Mouse (Mus musculus) midbrain, embryonic 12.5 days (tissue): ENCODE measurements around the gene Itgav. TPM values are rescaled to one million over a fixed set of nuclear protein-coding genes. Genes with fewer than 3 reads are reported as not detected.
A peak's percentile ranks its signal among the peaks of the same experiment; 100 is the strongest.

Experiments used
- ATAC-seq: fragments of 200-750 bp; cut with Nextera tagmentation; 2 replicates; pipeline ENCODE4 v1.8.0; 2017; ENCODE audit warnings: low read depth, moderate TSS enrichment, moderate library complexity; ENCODE audit not compliant: low FRiP score
- H3K27ac ChIP-seq: fragments of 300-500 bp; sonication (generic); replicated peaks from 2 replicates; pipeline ENCODE4 v1.5.1; 2016; ENCODE audit warnings: mild to moderate bottlenecking
- H3K27me3 ChIP-seq: fragments of 300-500 bp; sonication (generic); 2 replicates; pipeline ENCODE4 v1.6.1; 2016; ENCODE audit warnings: mild to moderate bottlenecking
- H3K36me3 ChIP-seq: fragments of 300-500 bp; sonication (generic); 2 replicates; pipeline ENCODE4 v1.6.1; 2016
- H3K4me1 ChIP-seq: fragments of 300-500 bp; sonication (generic); 2 replicates; pipeline ENCODE4 v1.6.1; 2016
- H3K4me2 ChIP-seq: fragments of 300-500 bp; sonication (generic); replicated peaks from 2 replicates; pipeline ENCODE4 v1.6.1; 2016; ENCODE audit warnings: mild to moderate bottlenecking, moderate library complexity
- H3K4me3 ChIP-seq: fragments of 300-500 bp; sonication (generic); 2 replicates; pipeline ENCODE4 v1.5.1; 2016; ENCODE audit warnings: mild to moderate bottlenecking
- H3K9ac ChIP-seq: fragments of 300-500 bp; sonication (generic); replicated peaks from 2 replicates; pipeline ENCODE4 v1.6.1; 2016; ENCODE audit warnings: mild to moderate bottlenecking, moderate library complexity
- H3K9me3 ChIP-seq: fragments of 300-500 bp; sonication (generic); 2 replicates; pipeline ENCODE4 v1.6.1; 2016; ENCODE audit warnings: mild to moderate bottlenecking
- WGBS: fragments of 180-500 bp; shearing (Covaris S2); methylation state at CpG from one replicate; pipeline ENCODE4 v1.1.7; 2016; 5-methylcytosine and 5-hydroxymethylcytosine counted together
- polyA plus RNA-seq: library from polyadenylated mRNA; unstranded; fragments of >200 nt; fragmentation: Nextera tagmentation; extraction: Ambion mirVana; gene quantifications from 2 replicates; pipeline ENCODE4 v1.2.1, GENCODE M21; 2016

The Itgav gene
- polyA plus RNA-seq, 1 experiment from 2014 or later = 42.2 TPM

DNA sequence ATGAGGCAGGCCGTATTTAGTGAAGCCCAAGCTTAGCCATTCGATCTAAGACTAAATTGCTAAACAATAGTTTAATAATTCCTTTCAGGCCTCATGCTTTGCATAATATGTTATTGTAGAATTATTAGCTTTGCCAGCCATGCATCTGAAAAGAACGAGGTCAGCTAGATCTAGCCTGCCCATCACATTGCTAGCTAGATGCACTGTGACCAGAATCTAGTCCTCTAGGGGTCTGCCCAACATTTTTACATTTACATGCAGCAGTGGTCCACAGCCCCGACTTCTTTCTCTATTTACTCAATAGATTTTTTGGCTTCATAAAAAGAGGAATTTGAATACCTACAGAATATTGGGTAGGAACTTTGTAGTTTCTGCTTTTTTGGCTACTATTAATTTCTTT lies 67.9 kb downstream of the Itgav start:
- H3K4me1 ChIP-seq = no peaks in the 10 kb centered on the region
- no peak overlapping the region for H3K9ac ChIP-seq
- 38% methylated on average over 4 of the region's 4 CpGs for WGBS
- 0 out of 2 replicates have a peak overlapping the region, but pooled peaks have one; percentile 17 for H3K4me3 ChIP-seq
- peak overlapping the region; percentile 37 for H3K4me2 ChIP-seq
- H3K36me3 ChIP-seq = peaks cover 13% of the 10 kb centered on the region
- peak overlapping the region; percentile 71 for H3K27ac ChIP-seq
- ATAC-seq = peak; percentile 76
- no peaks in the 10 kb centered on the region for H3K9me3 ChIP-seq
- H3K27me3 ChIP-seq = no peaks in the 10 kb centered on the region

DNA sequence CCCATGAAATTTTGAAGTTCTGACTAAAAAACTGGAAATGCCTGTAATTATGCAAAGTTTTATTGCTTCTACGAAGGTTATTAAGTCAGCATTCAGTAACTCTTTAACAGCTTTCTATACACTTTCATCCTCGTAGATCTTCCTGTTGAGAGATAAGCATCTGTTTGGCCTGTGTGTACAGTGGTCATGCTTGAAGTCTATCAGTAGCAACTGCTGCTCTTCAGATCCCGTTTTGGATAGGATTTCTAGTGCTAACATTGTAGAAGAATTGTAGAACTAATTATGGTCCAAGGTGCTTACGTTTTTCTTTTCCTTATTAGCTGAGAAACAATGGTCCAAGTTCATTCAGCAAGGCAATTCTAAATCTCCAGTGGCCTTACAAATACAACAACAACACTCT lies 71.6 kb downstream of the Itgav start:
- Histone ChIP-seq H3K27ac (no peak overlapping the region), H3K36me3 (peaks cover 11% of the 10 kb centered on the region), H3K27me3 (no peaks in the 10 kb centered on the region), H3K9ac (no peak overlapping the region), H3K4me1 (no peaks in the 10 kb centered on the region), H3K9me3 (no peaks in the 10 kb centered on the region), H3K4me3 (no peak overlapping the region), H3K4me2 (no peak overlapping the region)
- WGBS = 85% methylated on average over 4 of the region's 4 CpGs
- ATAC-seq = no peak

DNA sequence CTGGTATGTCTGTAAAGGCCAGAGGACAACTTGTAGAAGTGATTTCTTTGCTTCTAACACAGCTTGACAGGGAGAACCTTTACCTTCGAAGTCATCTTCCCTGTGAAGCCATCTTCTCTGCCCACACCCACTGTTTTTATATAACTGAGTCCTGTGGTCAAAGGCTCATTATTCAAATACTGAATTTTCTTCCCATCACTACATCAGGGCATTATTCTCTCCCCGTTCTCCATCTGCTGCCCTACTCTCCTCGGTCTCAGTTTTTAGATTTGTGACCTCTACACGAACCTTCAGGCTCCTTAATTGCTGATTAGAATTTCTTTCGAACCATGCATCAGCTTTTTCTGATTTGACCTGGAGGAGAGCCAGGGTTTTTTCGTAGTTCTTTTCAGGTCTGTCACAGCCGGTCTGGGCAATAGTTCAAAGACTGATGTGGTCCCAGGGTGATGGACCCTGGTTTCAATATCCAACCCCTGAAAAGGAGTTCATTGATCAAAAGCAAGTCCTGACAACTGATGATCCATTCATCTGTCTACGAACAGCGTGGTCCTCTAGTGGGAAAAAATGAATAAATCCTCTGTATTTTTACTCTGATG lies 73.8 kb downstream of the Itgav start:
- H3K4me3 ChIP-seq = no peak overlapping the region
- 0 out of 2 replicates have a peak, but pooled peaks have one; percentile 50 for ATAC-seq
- H3K9ac ChIP-seq = no peak overlapping the region
- 76% methylated on average over 9 of the region's 9 CpGs for WGBS
- peaks cover 15% of the 10 kb centered on the region for H3K36me3 ChIP-seq
- H3K4me2 ChIP-seq = no peak overlapping the region
- H3K27ac ChIP-seq = no peak overlapping the region
- H3K9me3 ChIP-seq = no peaks in the 10 kb centered on the region
- H3K27me3 ChIP-seq = no peaks in the 10 kb centered on the region
- no peaks in the 10 kb centered on the region for H3K4me1 ChIP-seq

DNA sequence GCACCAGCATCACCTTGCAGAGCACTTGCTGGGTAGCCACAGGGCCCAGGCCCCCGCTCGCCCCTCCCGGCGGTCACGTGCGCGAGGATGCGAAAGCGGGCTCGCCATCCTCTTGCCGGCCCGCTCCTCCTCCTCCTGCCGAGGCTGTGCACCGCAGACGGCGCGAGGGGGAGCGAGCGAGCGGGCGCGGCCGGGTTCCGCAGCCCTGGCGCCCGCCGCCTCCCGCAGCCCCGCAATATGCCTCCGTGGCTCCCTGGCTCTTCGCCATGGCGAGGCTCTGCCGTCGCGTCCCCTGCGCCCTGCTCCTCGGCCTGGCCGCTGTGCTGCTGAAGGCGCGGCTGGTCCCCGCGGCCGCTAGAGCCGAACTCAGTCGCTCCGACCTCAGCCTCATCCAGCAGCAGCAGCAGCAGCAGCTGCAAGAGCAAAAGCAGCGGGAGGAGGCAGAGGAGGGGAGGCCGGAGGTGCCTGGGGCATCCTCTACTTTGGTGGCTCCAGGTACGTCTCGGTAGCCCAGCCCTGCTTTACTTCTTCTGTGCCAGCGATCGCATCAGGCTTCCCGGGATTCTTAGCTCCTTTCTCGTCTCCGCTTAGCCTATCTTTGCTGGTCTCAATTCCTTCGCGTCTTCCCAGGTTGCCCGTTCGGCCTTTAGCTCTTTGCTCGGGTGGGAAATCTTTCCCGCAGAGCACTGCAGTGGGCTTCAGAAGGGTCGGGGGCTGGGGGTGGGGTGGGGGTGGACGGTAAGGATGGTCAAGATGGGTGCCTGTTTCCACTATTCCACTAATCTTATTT lies 88.5 kb downstream of the Itgav start, which contains the start of gene Fam171b:
TSS of gene Fam171b (plus strand) at position 154 of the 790 bp plus-strand sequence.
- peaks cover 22% of the 10 kb centered on the region for H3K4me1 ChIP-seq
- 0 out of 2 replicates have a peak, but pooled peaks cover 3% of the 10 kb centered on the region for H3K27me3 ChIP-seq
- peak within 1 kb of the TSS; percentile 76 for H3K4me3 ChIP-seq
- under 1% methylated on average over 60 of the region's 63 CpGs for WGBS
- H3K27ac ChIP-seq = peak within 1 kb of the TSS; percentile 97
- ATAC-seq = peak; percentile 97
- peak within 1 kb of the TSS; percentile 65 for H3K4me2 ChIP-seq
- no peaks in the 10 kb centered on the region for H3K36me3 ChIP-seq
- peak within 1 kb of the TSS; percentile 97 for H3K9ac ChIP-seq
- no peaks in the 10 kb centered on the region for H3K9me3 ChIP-seq

DNA sequence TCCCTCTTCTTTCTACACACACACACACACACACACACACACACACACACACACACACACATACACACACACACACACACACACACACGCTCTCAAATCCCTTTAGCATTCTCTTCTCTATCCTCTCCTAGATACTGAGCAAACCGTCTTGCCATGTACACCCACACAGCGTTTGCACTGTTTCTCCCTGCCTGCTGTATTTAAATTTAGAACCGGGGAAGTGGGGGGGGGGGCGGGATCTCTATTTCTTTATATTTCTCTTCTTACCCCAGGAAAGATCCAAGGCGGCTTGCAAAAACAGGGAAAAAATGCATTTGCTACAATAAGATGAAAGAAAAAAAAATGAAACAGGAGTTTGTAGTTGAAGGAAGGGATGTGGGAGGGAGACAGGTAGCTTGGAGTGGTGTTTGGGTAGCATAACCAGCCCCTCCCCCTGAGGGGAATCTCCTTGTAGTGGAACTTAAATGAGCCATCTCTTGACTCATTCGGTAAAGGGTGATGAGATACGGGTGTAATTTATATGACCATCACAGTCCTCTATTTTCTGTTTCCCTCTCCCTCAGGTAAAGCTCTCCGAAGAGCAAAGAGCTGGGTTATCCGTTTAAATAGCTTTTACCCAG lies 89.2 kb downstream of the Itgav start:
- WGBS = 14% methylated on average over 10 of the region's 10 CpGs

DNA sequence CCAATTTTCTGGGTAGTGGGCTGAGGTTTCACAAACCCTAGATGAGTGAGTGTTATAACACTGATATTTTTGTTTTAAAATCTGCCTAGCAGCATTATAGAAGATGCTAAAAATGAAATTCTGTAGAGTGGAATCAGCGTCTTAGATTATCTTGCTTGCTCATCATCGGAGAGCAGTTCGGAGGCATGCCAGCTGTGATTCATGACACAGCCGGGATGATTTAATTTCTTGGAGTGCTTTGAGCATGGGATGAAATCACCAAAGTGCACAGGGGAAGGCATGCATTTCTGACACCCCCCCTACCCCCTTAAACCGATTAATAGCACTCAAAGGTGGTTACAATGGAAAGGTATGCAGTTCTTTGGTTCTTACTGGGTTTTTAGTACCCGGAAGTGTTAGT lies 89.8 kb downstream of the Itgav start:
- WGBS = 43% methylated on average over 6 of the region's 6 CpGs
- H3K27ac ChIP-seq = peak overlapping the region; percentile 97; the same call in 1 of the 2 replicates
- H3K9ac ChIP-seq = peak overlapping the region; percentile 97
- H3K9me3 ChIP-seq = no peaks in the 10 kb centered on the region
- H3K4me1 ChIP-seq = peaks cover 25% of the 10 kb centered on the region
- no peak for ATAC-seq
- peak overlapping the region; percentile 76 for H3K4me3 ChIP-seq
- no peaks in the 10 kb centered on the region for H3K36me3 ChIP-seq
- peak overlapping the region; percentile 65 for H3K4me2 ChIP-seq
- 0 out of 2 replicates have a peak, but pooled peaks cover 3% of the 10 kb centered on the region for H3K27me3 ChIP-seq

More for the DNA sequence above, 89.2 kb downstream of the Itgav start:
- peak overlapping the region; percentile 97 for H3K9ac ChIP-seq
- peak overlapping the region; percentile 65 for H3K4me2 ChIP-seq
- H3K9me3 ChIP-seq = no peaks in the 10 kb centered on the region
- peak overlapping the region; percentile 97 for H3K27ac ChIP-seq
- H3K4me3 ChIP-seq = peak overlapping the region; percentile 76
- peaks cover 22% of the 10 kb centered on the region for H3K4me1 ChIP-seq
- 0 out of 2 replicates have a peak, but pooled peaks cover 3% of the 10 kb centered on the region for H3K27me3 ChIP-seq
- H3K36me3 ChIP-seq = no peaks in the 10 kb centered on the region
- ATAC-seq = peak; percentile 31

DNA sequence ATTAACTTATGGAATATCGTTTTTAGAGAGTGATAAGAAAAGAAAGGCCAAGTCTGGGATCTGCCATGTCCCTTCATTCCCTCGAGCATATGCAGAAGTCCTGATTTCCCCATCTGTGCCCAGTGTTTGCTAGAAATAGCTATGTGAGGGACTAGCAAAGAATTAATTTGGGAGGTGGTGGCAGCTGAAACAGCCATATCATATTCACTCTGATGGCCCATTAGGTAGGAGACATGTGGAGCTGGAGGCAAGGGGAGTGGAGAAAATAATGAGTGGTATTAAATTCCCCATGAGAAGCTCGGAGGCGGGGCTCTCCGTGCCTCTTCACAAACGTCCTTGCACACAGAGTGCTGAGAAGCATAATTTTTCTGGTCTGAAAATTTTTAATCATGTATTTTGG lies 92.0 kb downstream of the Itgav start:
- ATAC-seq = no peak
- H3K27ac ChIP-seq = no peak overlapping the region
- H3K9me3 ChIP-seq = no peaks in the 10 kb centered on the region
- WGBS = 58% methylated on average over 6 of the region's 6 CpGs
- H3K36me3 ChIP-seq = no peaks in the 10 kb centered on the region
- no peak overlapping the region for H3K4me3 ChIP-seq
- H3K4me1 ChIP-seq = peaks cover 26% of the 10 kb centered on the region
- no peaks in the 10 kb centered on the region for H3K27me3 ChIP-seq
- no peak overlapping the region for H3K4me2 ChIP-seq
- no peak overlapping the region for H3K9ac ChIP-seq

DNA sequence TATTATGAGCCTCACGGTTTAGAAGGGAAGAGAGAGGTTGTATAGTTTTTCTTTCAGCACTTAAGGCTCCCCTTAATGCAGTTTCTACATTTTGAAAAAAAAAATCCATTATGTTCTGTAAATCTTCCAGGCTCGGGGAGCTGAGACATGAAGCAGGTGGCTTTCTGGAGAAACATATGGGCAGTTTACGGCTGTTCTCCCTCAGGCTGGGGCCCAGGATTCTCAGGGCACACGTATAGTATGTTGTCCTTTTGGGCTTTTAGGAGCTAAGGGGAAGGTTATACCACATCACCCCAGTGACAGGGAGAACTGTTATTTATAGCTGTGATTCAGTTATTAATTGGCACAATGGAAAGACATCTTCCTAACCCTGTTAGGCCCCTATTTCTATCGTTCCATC lies 101.0 kb downstream of the Itgav start:
- no peaks in the 10 kb centered on the region for H3K9me3 ChIP-seq
- ATAC-seq = no peak
- no peak overlapping the region for H3K4me3 ChIP-seq
- H3K27me3 ChIP-seq = no peaks in the 10 kb centered on the region
- no peak overlapping the region for H3K9ac ChIP-seq
- H3K4me2 ChIP-seq = no peak overlapping the region
- no peak overlapping the region for H3K27ac ChIP-seq
- H3K36me3 ChIP-seq = no peaks in the 10 kb centered on the region
- peaks cover 10% of the 10 kb centered on the region; the same call in 1 of the 2 replicates for H3K4me1 ChIP-seq
- 63% methylated on average over 5 of the region's 5 CpGs for WGBS

DNA sequence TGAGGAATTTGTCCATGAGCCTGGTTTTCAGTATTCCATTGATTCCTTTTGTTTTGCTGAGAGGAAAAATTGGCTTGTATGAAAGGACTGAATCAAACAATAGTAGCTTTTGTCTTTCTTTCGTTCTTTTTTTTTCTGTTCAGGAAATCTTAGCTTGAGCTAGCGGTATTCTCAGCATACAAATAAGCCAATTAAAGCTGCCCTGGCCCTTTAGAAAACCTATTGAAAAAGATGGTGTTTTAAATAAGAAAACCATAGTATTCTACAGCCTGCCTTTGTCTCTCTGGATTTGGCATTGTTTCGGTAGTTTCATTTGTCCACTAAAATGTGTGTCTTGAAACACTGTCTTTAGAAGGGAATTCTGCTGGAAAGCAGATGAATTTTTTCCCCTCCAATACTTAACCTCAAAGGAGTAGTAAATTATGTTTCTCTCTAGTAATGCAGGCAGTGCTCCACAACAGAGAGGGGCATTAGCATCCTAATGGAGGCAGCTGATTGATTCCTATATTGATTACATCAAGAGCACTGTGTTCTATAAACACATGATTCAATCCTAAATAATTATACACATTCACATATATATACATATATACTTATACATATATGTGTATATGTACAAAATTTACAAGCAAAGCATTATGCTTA lies 104.8 kb downstream of the Itgav start:
- H3K36me3 ChIP-seq = no peaks in the 10 kb centered on the region
- WGBS = 17% methylated on average over 3 of the region's 3 CpGs
- no peaks in the 10 kb centered on the region for H3K27me3 ChIP-seq
- peak overlapping the region; percentile 19; the same call in 1 of the 2 replicates for H3K4me2 ChIP-seq
- H3K9me3 ChIP-seq = no peaks in the 10 kb centered on the region
- peak; percentile 65 for ATAC-seq
- H3K4me1 ChIP-seq = peaks cover 18% of the 10 kb centered on the region
- no peak overlapping the region for H3K9ac ChIP-seq
- no peak overlapping the region for H3K4me3 ChIP-seq
- H3K27ac ChIP-seq = peak overlapping the region; percentile 76

DNA sequence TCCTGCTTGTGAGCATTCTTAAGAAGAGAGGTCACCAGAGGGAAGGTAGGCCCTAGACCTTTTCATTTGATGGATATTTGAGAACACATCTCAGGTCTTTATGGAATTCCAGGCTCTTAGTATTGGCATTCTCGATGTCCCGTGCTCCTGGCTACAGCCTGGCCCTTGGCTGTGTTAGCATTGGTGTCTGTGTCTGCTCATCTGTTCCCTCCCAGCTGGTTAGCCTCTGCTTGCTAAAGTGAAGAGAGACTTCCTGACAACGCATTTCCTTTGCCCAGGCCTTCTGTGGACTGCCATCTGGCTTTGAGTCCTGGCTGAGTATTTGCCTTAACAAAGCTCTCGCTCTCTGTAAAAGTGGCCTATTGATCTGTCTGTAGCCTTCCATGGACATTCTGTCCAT lies 108.7 kb downstream of the Itgav start:
- Histone ChIP-seq H3K27me3 (no peaks in the 10 kb centered on the region), H3K4me1 (peaks cover 35% of the 10 kb centered on the region), H3K9me3 (no peaks in the 10 kb centered on the region), H3K4me3 (no peak overlapping the region), H3K9ac (no peak overlapping the region), H3K27ac (no peak overlapping the region), H3K36me3 (no peaks in the 10 kb centered on the region), H3K4me2 (no peak overlapping the region)
- ATAC-seq = no peak
- 91% methylated on average over 4 of the region's 4 CpGs for WGBS

DNA sequence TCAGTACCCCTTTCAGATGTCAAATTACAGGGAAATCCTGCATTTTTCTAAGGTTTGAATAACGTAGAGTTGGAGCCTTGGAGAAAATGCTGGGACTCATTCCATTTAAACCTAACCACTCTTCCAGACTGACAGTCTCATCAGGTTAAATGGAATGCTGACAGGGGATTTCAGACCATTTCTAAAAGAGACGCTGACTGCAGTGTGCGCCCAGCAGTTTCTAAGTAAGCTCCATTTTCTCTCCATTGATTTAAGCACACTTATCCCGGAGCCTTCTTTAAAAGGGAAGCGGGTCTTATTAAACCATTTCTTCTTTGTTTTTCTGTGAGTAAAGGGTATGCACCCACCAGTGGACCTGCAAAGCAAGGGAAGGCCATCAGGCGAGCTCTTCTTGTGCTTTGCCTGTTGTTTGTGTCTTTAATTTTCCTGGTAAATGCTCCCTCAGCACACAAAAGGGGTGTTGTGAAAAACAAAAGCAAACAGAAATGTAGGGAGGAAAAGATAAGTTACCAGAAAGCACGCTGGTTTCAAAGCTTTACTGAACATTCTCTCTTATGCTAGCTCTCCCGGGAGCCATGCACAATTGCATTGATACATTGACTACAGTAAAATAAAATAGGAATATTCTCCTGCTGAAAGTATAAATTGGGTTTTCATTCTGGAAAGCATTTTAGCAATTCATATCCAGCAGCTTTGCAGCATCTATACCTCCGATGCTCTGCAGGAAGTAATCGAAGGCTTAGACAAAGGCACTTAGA lies 111.3 kb downstream of the Itgav start:
- Histone ChIP-seq H3K27me3 (no peaks in the 10 kb centered on the region), H3K27ac (peak overlapping the region; percentile 63), H3K9ac (no peak overlapping the region), H3K4me1 (peaks cover 21% of the 10 kb centered on the region), H3K9me3 (no peaks in the 10 kb centered on the region), H3K4me3 (no peak overlapping the region), H3K36me3 (no peaks in the 10 kb centered on the region), H3K4me2 (no peak overlapping the region; the same call in 1 of the 2 replicates)
- 41% methylated on average over 10 of the region's 10 CpGs for WGBS
- ATAC-seq = no peak
